Mouse (Mus musculus): ENCODE data around the gene Upk3bl. TPM values are rescaled to one million over a fixed set of nuclear protein-coding genes. Genes with fewer than 3 reads are reported as not detected.
A peak's percentile ranks its signal among the peaks of the same experiment; 100 is the strongest.

Gene Upk3bl
- not detected in 3 replicates for total RNA-seq (2017)

GRCm38 (mm10) chr5:136054301-136055077 lies at the start of gene Upk3bl:
Gene Upk3bl (plus strand): TSS chr5:136054492.
- no peak for ATAC-seq (replicated peaks; ENCODE audit: insufficient number of reproducible peaks, low FRiP score, low TSS enrichment, poor library complexity, severe bottlenecking)

GRCm38 (mm10) chr5:136004537-136004936 lies 49.8 kb upstream of the Upk3bl start:
- ATAC-seq (replicated peaks; ENCODE audit: insufficient number of reproducible peaks, low FRiP score, low TSS enrichment, poor library complexity, severe bottlenecking), result no peak

- no peak for ATAC-seq (replicated peaks; ENCODE audit: insufficient number of reproducible peaks, low FRiP score, low TSS enrichment, poor library complexity, severe bottlenecking)
Measured at GRCm38 (mm10) chr5:136007745-136008144, 46.5 kb upstream of the Upk3bl start.

- ATAC-seq (replicated peaks; ENCODE audit: insufficient number of reproducible peaks, low FRiP score, low TSS enrichment, poor library complexity, severe bottlenecking), result no peak
Measured at GRCm38 (mm10) chr5:136014877-136015276, 39.4 kb upstream of the Upk3bl start.

- ATAC-seq (replicated peaks; ENCODE audit: insufficient number of reproducible peaks, low FRiP score, low TSS enrichment, poor library complexity, severe bottlenecking), result no peak
Measured at GRCm38 (mm10) chr5:136015586-136015985, 38.7 kb upstream of the Upk3bl start.

GRCm38 (mm10) chr5:136016014-136016876 lies 38.0 kb upstream of the Upk3bl start:
- no peak for ATAC-seq (replicated peaks; ENCODE audit: insufficient number of reproducible peaks, low FRiP score, low TSS enrichment, poor library complexity, severe bottlenecking)

GRCm38 (mm10) chr5:136017262-136017661 lies 37.0 kb upstream of the Upk3bl start:
- no peak for ATAC-seq (replicated peaks; ENCODE audit: insufficient number of reproducible peaks, low FRiP score, low TSS enrichment, poor library complexity, severe bottlenecking)

- ATAC-seq (replicated peaks; ENCODE audit: insufficient number of reproducible peaks, low FRiP score, low TSS enrichment, poor library complexity, severe bottlenecking), result no peak
Measured at GRCm38 (mm10) chr5:136018726-136019125, 35.6 kb upstream of the Upk3bl start.

GRCm38 (mm10) chr5:136019907-136020306 lies 34.4 kb upstream of the Upk3bl start:
- no peak for ATAC-seq (replicated peaks; ENCODE audit: insufficient number of reproducible peaks, low FRiP score, low TSS enrichment, poor library complexity, severe bottlenecking)

- no peak for ATAC-seq (replicated peaks; ENCODE audit: insufficient number of reproducible peaks, low FRiP score, low TSS enrichment, poor library complexity, severe bottlenecking)
Measured at GRCm38 (mm10) chr5:136025712-136026111, 28.6 kb upstream of the Upk3bl start.

GRCm38 (mm10) chr5:136026859-136027258 lies 27.4 kb upstream of the Upk3bl start:
- no peak for ATAC-seq (replicated peaks; ENCODE audit: insufficient number of reproducible peaks, low FRiP score, low TSS enrichment, poor library complexity, severe bottlenecking)

GRCm38 (mm10) chr5:136027612-136028311 lies 26.5 kb upstream of the Upk3bl start:
- no peak for ATAC-seq (replicated peaks; ENCODE audit: insufficient number of reproducible peaks, low FRiP score, low TSS enrichment, poor library complexity, severe bottlenecking)

GRCm38 (mm10) chr5:136034868-136035267 lies 19.4 kb upstream of the Upk3bl start:
- 0 out of 2 replicates have a peak, but pooled peaks have one; percentile 24 for ATAC-seq (replicated peaks; ENCODE audit: insufficient number of reproducible peaks, low FRiP score, low TSS enrichment, poor library complexity, severe bottlenecking)

- 0 out of 2 replicates have a peak, but pooled peaks have one; percentile 10 for ATAC-seq (replicated peaks; ENCODE audit: insufficient number of reproducible peaks, low FRiP score, low TSS enrichment, poor library complexity, severe bottlenecking)
Measured at GRCm38 (mm10) chr5:136035285-136035684, 19.0 kb upstream of the Upk3bl start.

GRCm38 (mm10) chr5:136036667-136037066 lies 17.6 kb upstream of the Upk3bl start:
- ATAC-seq (replicated peaks; ENCODE audit: insufficient number of reproducible peaks, low FRiP score, low TSS enrichment, poor library complexity, severe bottlenecking), result no peak

- ATAC-seq (replicated peaks; ENCODE audit: insufficient number of reproducible peaks, low FRiP score, low TSS enrichment, poor library complexity, severe bottlenecking), result no peak
Measured at GRCm38 (mm10) chr5:136038258-136039214, 15.8 kb upstream of the Upk3bl start, which contains the start of gene Upk3b. Gene Upk3b (plus strand): TSS chr5:136038496.

- ATAC-seq (replicated peaks; ENCODE audit: insufficient number of reproducible peaks, low FRiP score, low TSS enrichment, poor library complexity, severe bottlenecking), result peak; percentile 37; the same call in 1 of the 2 replicates
Measured at GRCm38 (mm10) chr5:136040210-136040609, 14.1 kb upstream of the Upk3bl start.

- no peak for ATAC-seq (replicated peaks; ENCODE audit: insufficient number of reproducible peaks, low FRiP score, low TSS enrichment, poor library complexity, severe bottlenecking)
Measured at GRCm38 (mm10) chr5:136041260-136041659, 13.0 kb upstream of the Upk3bl start.
